ENCODE assay signal across 17 mouse cellular contexts in the genomic region with DNA sequence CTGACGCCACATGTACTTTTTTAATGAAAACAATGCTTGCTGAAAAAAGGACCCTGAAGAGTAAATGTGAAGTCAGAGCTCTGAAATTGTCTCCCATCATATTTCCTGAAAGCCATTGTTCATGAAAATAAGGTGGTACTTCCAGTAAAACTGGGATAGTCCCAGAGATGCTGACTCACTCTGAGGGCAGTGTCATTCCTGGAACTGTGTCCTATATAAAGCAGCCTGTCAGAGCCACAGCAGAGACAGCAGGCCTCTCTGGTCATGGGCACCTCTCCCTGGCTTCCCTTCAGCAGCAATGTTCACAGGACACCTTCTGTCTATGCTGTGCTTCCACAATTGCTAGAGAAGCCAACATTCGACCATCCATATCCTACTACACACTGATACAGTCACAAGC.
DNase-seq lines count a peak whose midpoint lies in the region; ATAC-seq lines count a peak whose summit lies in the region.
"Had no signal": no experiment of that assay in that cellular context is flagged by ENCODE, and none has a peak within 500 bp of the region (broad histone marks: within the 10 kb centered on the region; RNA-seq: fewer than 3 reads in every experiment).

No protein-coding gene starts in this region.

- peak; percentile 20 to 50 for DNase-seq in cerebellum, postnatal 25 days
- DNase-seq in cerebellum, adult 11-12 months, result no peak
- DNase-seq in midbrain, embryonic 11.5 days (ENCODE audit: low spot score, missing footprints), result peak; percentile 47
- DNase-seq in Muller cell, postnatal 12 days (ENCODE audit: inconsistent ontology term), result peak; percentile 67
- DNase-seq in skeletal muscle tissue, adult 2 months (ENCODE audit: low read depth, low spot score), result peak; percentile 34
- DNase-seq in left cerebral cortex, postnatal 4 days, result no peak
- DNase-seq: gastrocnemius, postnatal 14 days; kidney, adult 9 months; kidney, postnatal 25 days; lung, adult 18-20 months; lung, postnatal 14 days; thymus, postnatal 36 days had no signal

- no peak overlapping the region for H3K27ac ChIP-seq in midbrain, embryonic 11.5 days (ENCODE audit: low read depth, low read length)
- no peak overlapping the region for H3K27ac ChIP-seq in midbrain, embryonic 15.5 days
- H3K27ac ChIP-seq: forebrain, embryonic 12.5 days; heart, embryonic 13.5 days; hindbrain, embryonic 14.5 days had no signal

- ATAC-seq in midbrain, embryonic 11.5 days (ENCODE audit: low FRiP score), result no peak
- no peak for ATAC-seq in midbrain, embryonic 15.5 days (replicated peaks)

- no peak overlapping the region for H3K4me2 ChIP-seq in midbrain, embryonic 11.5 days
- H3K4me2 ChIP-seq in midbrain, embryonic 15.5 days, result no peak overlapping the region
- H3K4me2 ChIP-seq: forebrain, embryonic 12.5 days; heart, embryonic 13.5 days; hindbrain, embryonic 14.5 days; liver, embryonic 11.5 days had no signal

- no peaks in the 10 kb centered on the region for H3K27me3 ChIP-seq in midbrain, embryonic 11.5 days (ENCODE audit: control insufficient read depth, insufficient read depth, low read length)
- no peaks in the 10 kb centered on the region for H3K27me3 ChIP-seq in midbrain, embryonic 15.5 days (replicated peaks)
- H3K27me3 ChIP-seq: forebrain, embryonic 12.5 days; heart, embryonic 13.5 days had no signal

- intact Hi-C loops in left cerebral cortex, postnatal 4 days (cut with DNase I), result no loop called here

- no peaks in the 10 kb centered on the region for H3K9me3 ChIP-seq in midbrain, embryonic 11.5 days (ENCODE audit: control insufficient read depth, low read length)
- no peaks in the 10 kb centered on the region for H3K9me3 ChIP-seq in midbrain, embryonic 15.5 days
- H3K9me3 ChIP-seq: forebrain, embryonic 12.5 days; heart, embryonic 13.5 days had no signal

- no peak overlapping the region for H3K4me3 ChIP-seq in midbrain, embryonic 11.5 days (ENCODE audit: low read depth, low read length)
- H3K4me3 ChIP-seq in midbrain, embryonic 15.5 days, result no peak overlapping the region
- H3K4me3 ChIP-seq: forebrain, embryonic 12.5 days; heart, embryonic 13.5 days had no signal

- H3K4me1 ChIP-seq in midbrain, embryonic 11.5 days (ENCODE audit: control insufficient read depth, insufficient read depth, low read length), result no peaks in the 10 kb centered on the region
- peaks cover 3% of the 10 kb centered on the region; the same call in 1 of the 2 replicates for H3K4me1 ChIP-seq in midbrain, embryonic 15.5 days
- H3K4me1 ChIP-seq: heart, embryonic 13.5 days had no signal

- no peak overlapping the region for H3K9ac ChIP-seq in midbrain, embryonic 11.5 days (ENCODE audit: low read length)
- H3K9ac ChIP-seq in midbrain, embryonic 15.5 days, result no peak overlapping the region
- H3K9ac ChIP-seq: forebrain, embryonic 12.5 days; heart, embryonic 13.5 days; hindbrain, embryonic 14.5 days had no signal

- no peaks in the 10 kb centered on the region for H3K36me3 ChIP-seq in midbrain, embryonic 11.5 days (ENCODE audit: control insufficient read depth, insufficient read depth, low read length)
- H3K36me3 ChIP-seq in midbrain, embryonic 15.5 days (replicated peaks), result no peaks in the 10 kb centered on the region
- H3K36me3 ChIP-seq: forebrain, embryonic 12.5 days; heart, embryonic 13.5 days had no signal

- WGBS in midbrain, embryonic 11.5 days, result 91% methylated on average over 2 of the region's 2 CpGs
- 82% methylated on average over 2 of the region's 2 CpGs for WGBS in midbrain, embryonic 15.5 days

Comparison
In these comparisons a context has a peak if more than half of its experiments do, and no peak if none do; other contexts are left out.
1. DNase-seq: peak in cerebellum, postnatal 25 days (2 of 2), midbrain, embryonic 11.5 days (single experiment), Muller cell, postnatal 12 days (single experiment) and skeletal muscle tissue, adult 2 months (single experiment); none in cerebellum, adult 11-12 months (single experiment) and left cerebral cortex, postnatal 4 days (single experiment).